In genomic region chr2:127773938-127774577, GRCm38 (mm10) we compare ENCODE assay signal across 14 mouse cellular contexts. TPM values are rescaled to one million over a fixed set of nuclear protein-coding genes. Genes with fewer than 3 reads are reported as not detected.
DNase-seq lines count a peak whose midpoint lies in the region; ATAC-seq and TF ChIP-seq lines count a peak whose summit lies in the region.
"Had no signal": no experiment of that assay in that cellular context is flagged by ENCODE, and none has a peak within 500 bp of the region (broad histone marks: within the 10 kb centered on the region; RNA-seq: fewer than 3 reads in every experiment).

No protein-coding gene starts in this region.

- H3K27me3 ChIP-seq in megakaryocyte, embryonic 14.5 days (replicated peaks), result peaks cover 6% of the 10 kb centered on the region
- no peaks in the 10 kb centered on the region for H3K27me3 ChIP-seq in forebrain, embryonic 11.5 days (ENCODE audit: control insufficient read depth, insufficient read depth, low read length)
- no peaks in the 10 kb centered on the region for H3K27me3 ChIP-seq in hindbrain, postnatal 0 days (ENCODE audit: insufficient read depth, low read length)
- H3K27me3 ChIP-seq in neural tube, embryonic 13.5 days, result no peaks in the 10 kb centered on the region
- H3K27me3 ChIP-seq in intestine, embryonic 15.5 days (replicated peaks), result no peaks in the 10 kb centered on the region
- H3K27me3 ChIP-seq: lung, embryonic 15.5 days had no signal

- no peak for TF ChIP-seq CTCF in hindbrain, postnatal 0 days (IDR thresholded peaks at IDR 0.05; ENCODE audit: low read depth)

- no peaks in the 10 kb centered on the region for H3K9me3 ChIP-seq in megakaryocyte, embryonic 14.5 days
- no peaks in the 10 kb centered on the region for H3K9me3 ChIP-seq in forebrain, embryonic 11.5 days (ENCODE audit: control insufficient read depth, low read length)
- H3K9me3 ChIP-seq in hindbrain, postnatal 0 days (ENCODE audit: low read length), result no peaks in the 10 kb centered on the region
- H3K9me3 ChIP-seq in neural tube, embryonic 13.5 days, result no peaks in the 10 kb centered on the region
- H3K9me3 ChIP-seq in intestine, embryonic 15.5 days, result no peaks in the 10 kb centered on the region
- H3K9me3 ChIP-seq: lung, embryonic 15.5 days had no signal

- H3K27ac ChIP-seq in forebrain, embryonic 11.5 days (ENCODE audit: low read depth, low read length), result peak overlapping the region; percentile 72; the same call in 1 of the 2 replicates
- H3K27ac ChIP-seq in hindbrain, postnatal 0 days, result peak overlapping the region; percentile 66
- peak overlapping the region; percentile 75 for H3K27ac ChIP-seq in neural tube, embryonic 13.5 days (replicated peaks)
- no peak overlapping the region for H3K27ac ChIP-seq in intestine, embryonic 15.5 days
- H3K27ac ChIP-seq: lung, embryonic 15.5 days had no signal

- H3K4me1 ChIP-seq in megakaryocyte, embryonic 14.5 days, result peaks cover 8% of the 10 kb centered on the region
- H3K4me1 ChIP-seq in forebrain, embryonic 11.5 days (replicated peaks; ENCODE audit: control insufficient read depth, insufficient read depth, low read length), result peaks cover 2% of the 10 kb centered on the region; the same call in 1 of the 2 replicates
- no peaks in the 10 kb centered on the region for H3K4me1 ChIP-seq in hindbrain, postnatal 0 days (ENCODE audit: insufficient read depth, low read length)
- H3K4me1 ChIP-seq in neural tube, embryonic 13.5 days (replicated peaks), result peaks cover 8% of the 10 kb centered on the region
- no peaks in the 10 kb centered on the region for H3K4me1 ChIP-seq in intestine, embryonic 15.5 days (replicated peaks)
- H3K4me1 ChIP-seq: lung, embryonic 15.5 days had no signal

- no peak for ATAC-seq in megakaryocyte, adult 5-6 weeks (ENCODE audit: poor library complexity, severe bottlenecking)
- ATAC-seq in forebrain, embryonic 11.5 days (replicated peaks; ENCODE audit: low FRiP score), result peak; percentile 78
- peak; percentile 51; the same call in 1 of the 2 replicates for ATAC-seq in hindbrain, postnatal 0 days
- ATAC-seq in neural tube, embryonic 13.5 days (ENCODE audit: low read depth), result peak; percentile 76
- no peak for ATAC-seq in intestine, embryonic 15.5 days
- ATAC-seq: intestine, postnatal 0 days had no signal

- WGBS in forebrain, embryonic 11.5 days, result 24% methylated on average over 15 of the region's 15 CpGs
- WGBS in hindbrain, postnatal 0 days, result 51% methylated on average over 15 of the region's 15 CpGs
- 46% methylated on average over 15 of the region's 15 CpGs for WGBS in neural tube, embryonic 13.5 days
- 62% methylated on average over 15 of the region's 15 CpGs for WGBS in intestine, embryonic 15.5 days

- peak overlapping the region; percentile 60 for H3K4me3 ChIP-seq in megakaryocyte, embryonic 14.5 days (replicated peaks)
- no peak overlapping the region for H3K4me3 ChIP-seq in forebrain, embryonic 11.5 days (ENCODE audit: low read depth, low read length)
- no peak overlapping the region for H3K4me3 ChIP-seq in hindbrain, postnatal 0 days (ENCODE audit: low read length)
- H3K4me3 ChIP-seq in neural tube, embryonic 13.5 days, result no peak overlapping the region
- H3K4me3 ChIP-seq in intestine, embryonic 15.5 days (replicated peaks), result no peak overlapping the region
- H3K4me3 ChIP-seq: lung, embryonic 15.5 days had no signal

- peak overlapping the region; percentile 18; the same call in 1 of the 2 replicates for H3K4me2 ChIP-seq in forebrain, embryonic 11.5 days (ENCODE audit: low read depth, low read length, severe bottlenecking)
- no peak overlapping the region for H3K4me2 ChIP-seq in hindbrain, postnatal 0 days (ENCODE audit: low read depth, low read length)
- peak overlapping the region; percentile 27 for H3K4me2 ChIP-seq in neural tube, embryonic 13.5 days
- no peak overlapping the region for H3K4me2 ChIP-seq in intestine, embryonic 15.5 days (replicated peaks)
- H3K4me2 ChIP-seq: lung, embryonic 15.5 days had no signal

- H3K36me3 ChIP-seq in megakaryocyte, embryonic 14.5 days (replicated peaks; ENCODE audit: low read length), result no peaks in the 10 kb centered on the region
- no peaks in the 10 kb centered on the region; the same call in 1 of the 2 replicates for H3K36me3 ChIP-seq in forebrain, embryonic 11.5 days (ENCODE audit: control insufficient read depth, insufficient read depth, low read length)
- H3K36me3 ChIP-seq in hindbrain, postnatal 0 days (ENCODE audit: insufficient read depth, low read length), result peaks cover 12% of the 10 kb centered on the region; the same call in 1 of the 2 replicates
- H3K36me3 ChIP-seq in neural tube, embryonic 13.5 days, result peaks cover 39% of the 10 kb centered on the region
- no peaks in the 10 kb centered on the region for H3K36me3 ChIP-seq in intestine, embryonic 15.5 days

- DNase-seq in forebrain, embryonic 11.5 days (ENCODE audit: low spot score), result peak; percentile 61
- DNase-seq in hindbrain, postnatal 0 days (ENCODE audit: low spot score), result no peak
- no peak for DNase-seq in lung, postnatal 25 days (ENCODE audit: low spot score)
- no peak for DNase-seq in kidney, postnatal 4 days
- DNase-seq: adrenal gland, postnatal 10 days; gastrocnemius, postnatal 36 days had no signal

- no peak overlapping the region; the same call in 1 of the 2 replicates for H3K9ac ChIP-seq in forebrain, embryonic 11.5 days (ENCODE audit: low read length)
- H3K9ac ChIP-seq in hindbrain, postnatal 0 days (replicated peaks; ENCODE audit: low read length), result no peak overlapping the region
- peak overlapping the region; percentile 45 for H3K9ac ChIP-seq in neural tube, embryonic 13.5 days
- H3K9ac ChIP-seq in intestine, embryonic 15.5 days, result no peak overlapping the region
- H3K9ac ChIP-seq: lung, embryonic 15.5 days had no signal

RNA-seq across cellular contexts. Expression of gene Nphp1, which starts 14.6 kb away (rescaled TPM):
- polyA plus RNA-seq in megakaryocyte, embryonic 14.5 days (2012; ENCODE audit: insufficient read depth, low replicate concordance), result 0.95 TPM in 1 of 2 replicates, not detected in the other
- 0.84 and 2.1 TPM in 2 replicates for total RNA-seq in megakaryocyte, adult 5-6 weeks (2015)
- total RNA-seq in megakaryocyte, adult 5-6 weeks (2017), result 0.24 and 1.7 TPM in 2 replicates
- 34.1 and 36.0 TPM in 2 replicates for polyA plus RNA-seq in forebrain, embryonic 11.5 days (2014; fragmentation: Nextera tagmentation; extraction: Ambion mirVana)
- total RNA-seq in hindbrain, postnatal 0 days (2014; rRNA removed), result 11.0 and 11.4 TPM in 2 replicates
- 17.3 and 18.5 TPM in 2 replicates for polyA plus RNA-seq in hindbrain, postnatal 0 days (2015; fragmentation: Nextera tagmentation; extraction: Ambion mirVana)
- 14.5 and 15.0 TPM in 2 replicates for polyA plus RNA-seq in neural tube, embryonic 13.5 days (2015; fragmentation: Nextera tagmentation; extraction: Ambion mirVana)
- 17.1 and 19.0 TPM in 2 replicates for polyA plus RNA-seq in intestine, embryonic 15.5 days (2015; fragmentation: Nextera tagmentation; extraction: Ambion mirVana)

RNA-seq across cellular contexts. Expression of gene Mtln, which starts 18.2 kb away (rescaled TPM):
- polyA plus RNA-seq in megakaryocyte, embryonic 14.5 days (2012; ENCODE audit: insufficient read depth, low replicate concordance), result 97.8 and 136 TPM in 2 replicates
- total RNA-seq in megakaryocyte, adult 5-6 weeks (2015), result 8.0 and 9.0 TPM in 2 replicates
- total RNA-seq in megakaryocyte, adult 5-6 weeks (2017), result 11.8 and 28.5 TPM in 2 replicates
- 30.2 and 34.7 TPM in 2 replicates for polyA plus RNA-seq in forebrain, embryonic 11.5 days (2014; fragmentation: Nextera tagmentation; extraction: Ambion mirVana)
- 12.1 and 18.9 TPM in 2 replicates for total RNA-seq in hindbrain, postnatal 0 days (2014; rRNA removed)
- polyA plus RNA-seq in hindbrain, postnatal 0 days (2015; fragmentation: Nextera tagmentation; extraction: Ambion mirVana), result 60.4 and 71.4 TPM in 2 replicates
- polyA plus RNA-seq in neural tube, embryonic 13.5 days (2015; fragmentation: Nextera tagmentation; extraction: Ambion mirVana), result 31.9 and 38.3 TPM in 2 replicates
- polyA plus RNA-seq in intestine, embryonic 15.5 days (2015; fragmentation: Nextera tagmentation; extraction: Ambion mirVana), result 40.2 and 43.8 TPM in 2 replicates

RNA-seq across cellular contexts. Expression of gene Mall, which starts 44.3 kb away (rescaled TPM):
- not detected in 2 replicates for polyA plus RNA-seq in megakaryocyte, embryonic 14.5 days (2012; ENCODE audit: insufficient read depth, low replicate concordance)
- total RNA-seq in megakaryocyte, adult 5-6 weeks (2015), result not detected in 2 replicates
- not detected in 2 replicates for total RNA-seq in megakaryocyte, adult 5-6 weeks (2017)
- 1.1 and 1.2 TPM in 2 replicates for polyA plus RNA-seq in forebrain, embryonic 11.5 days (2014; fragmentation: Nextera tagmentation; extraction: Ambion mirVana)
- total RNA-seq in hindbrain, postnatal 0 days (2014; rRNA removed), result 1.5 and 1.8 TPM in 2 replicates
- polyA plus RNA-seq in hindbrain, postnatal 0 days (2015; fragmentation: Nextera tagmentation; extraction: Ambion mirVana), result 0.55 and 0.57 TPM in 2 replicates
- polyA plus RNA-seq in neural tube, embryonic 13.5 days (2015; fragmentation: Nextera tagmentation; extraction: Ambion mirVana), result 1.3 and 1.5 TPM in 2 replicates
- polyA plus RNA-seq in intestine, embryonic 15.5 days (2015; fragmentation: Nextera tagmentation; extraction: Ambion mirVana), result 21.4 and 25.4 TPM in 2 replicates
- total RNA-seq: common myeloid progenitor, adult 5-6 weeks; MEL had no signal

RNA-seq across cellular contexts. Expression of gene Bub1, which starts 57.6 kb away (rescaled TPM):
- polyA plus RNA-seq in megakaryocyte, embryonic 14.5 days (2012; ENCODE audit: insufficient read depth, low replicate concordance), result 0.63 TPM in 1 of 2 replicates, not detected in the other
- 52.6 and 56.4 TPM in 2 replicates for total RNA-seq in megakaryocyte, adult 5-6 weeks (2015)
- 52.9 and 55.4 TPM in 2 replicates for total RNA-seq in megakaryocyte, adult 5-6 weeks (2017)
- 59.1 and 67.0 TPM in 2 replicates for polyA plus RNA-seq in forebrain, embryonic 11.5 days (2014; fragmentation: Nextera tagmentation; extraction: Ambion mirVana)
- total RNA-seq in hindbrain, postnatal 0 days (2014; rRNA removed), result 5.5 and 9.1 TPM in 2 replicates
- 6.2 and 7.5 TPM in 2 replicates for polyA plus RNA-seq in hindbrain, postnatal 0 days (2015; fragmentation: Nextera tagmentation; extraction: Ambion mirVana)
- 9.3 and 13.0 TPM in 2 replicates for polyA plus RNA-seq in neural tube, embryonic 13.5 days (2015; fragmentation: Nextera tagmentation; extraction: Ambion mirVana)
- 36.5 and 43.4 TPM in 2 replicates for polyA plus RNA-seq in intestine, embryonic 15.5 days (2015; fragmentation: Nextera tagmentation; extraction: Ambion mirVana)

Comparison
In these comparisons a context has a peak if more than half of its experiments do, and no peak if none do; other contexts are left out.
1. ATAC-seq: peak in forebrain, embryonic 11.5 days (single experiment), hindbrain, postnatal 0 days (single experiment) and neural tube, embryonic 13.5 days (single experiment); none in megakaryocyte, adult 5-6 weeks (single experiment) and intestine, embryonic 15.5 days (single experiment).
2. H3K4me2 ChIP-seq: peak in forebrain, embryonic 11.5 days (single experiment) and neural tube, embryonic 13.5 days (single experiment); none in hindbrain, postnatal 0 days (single experiment) and intestine, embryonic 15.5 days (single experiment).